Mouse (Mus musculus) heart, postnatal 10 days (tissue): ENCODE data around the gene Enpp3. TPM values are rescaled to one million over a fixed set of nuclear protein-coding genes. Genes with fewer than 3 reads are reported as not detected.

Source experiments
- DNase-seq, 2 experiments: peaks; one replicate each; pipeline ENCODE4 v3.0.0; 2021
- intact Hi-C: fragments of 180-260 bp; cut with DNase I; formaldehyde crosslinking; loops from one replicate; pipeline ENCODE4 v1.15.1; 2025
- total RNA-seq, 2 experiments: library from RNA; stranded (reverse); gene quantifications; 2 replicates each; pipeline ENCODE4 v1.2.3; 2021

Enpp3 gene
- total RNA-seq = 1 to 10 TPM; 7.6 to 8.3 TPM

DNA sequence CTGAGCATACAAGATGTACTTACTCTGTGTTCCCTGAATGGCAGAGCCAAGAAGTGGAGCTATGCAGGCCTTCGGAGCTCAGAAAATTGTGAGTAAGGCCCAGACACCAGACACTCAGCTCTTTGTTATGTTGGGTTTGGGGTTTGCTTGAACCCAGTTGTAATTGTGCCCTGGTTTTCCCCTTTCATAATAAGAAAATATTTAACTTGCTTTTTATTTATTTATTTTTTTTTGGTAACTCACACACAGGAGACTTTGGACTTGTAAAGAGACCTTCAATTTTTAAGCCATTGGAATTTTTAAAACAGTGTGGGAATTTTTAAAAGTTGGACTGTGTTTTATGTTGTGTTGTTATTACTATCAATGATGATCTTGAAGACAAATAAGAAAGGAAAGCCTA, at the start of gene Enpp3:
Gene Enpp3, minus strand, starts transcription at position 148 of the 400 bp plus-strand sequence.
- DNase-seq = no peak
- intact Hi-C loops = no loop called here

GRCm38 (mm10) chr10:24888343-24888742, 45.7 kb upstream of the Enpp3 start:
- intact Hi-C loops = no loop called here
- no peak for DNase-seq

DNA sequence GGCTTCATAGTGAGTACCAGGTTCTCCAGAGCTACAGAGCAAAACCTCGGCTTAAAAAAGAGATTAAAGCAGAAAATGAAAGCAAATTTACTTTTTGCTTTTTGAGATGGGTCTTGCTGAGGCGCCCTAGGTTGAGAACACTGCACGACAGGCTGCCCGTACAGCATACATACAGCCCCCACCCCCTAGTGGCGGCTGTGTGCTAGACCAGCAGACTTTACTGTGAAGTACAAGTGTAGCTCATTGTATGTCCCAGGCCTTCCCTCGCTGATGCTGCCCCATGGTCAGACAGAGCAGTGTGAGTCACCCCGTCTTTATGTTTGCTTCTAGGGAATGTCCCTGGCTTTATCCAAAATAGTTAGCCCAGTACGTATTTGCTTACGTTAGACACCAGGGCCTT, 43.4 kb upstream of the Enpp3 start:
- DNase-seq = peak; percentile 5 to 17
- intact Hi-C loops = no loop called here

- no peak for DNase-seq
- intact Hi-C loops = loop anchor here (5.0 kb wide), 1 partner anchor 344 kb away; no protein-coding TSS in a partner anchor
Observed at GRCm38 (mm10) chr10:24873624-24874023, 31.0 kb upstream of the Enpp3 start.

GRCm38 (mm10) chr10:24869760-24870290, 27.2 kb upstream of the Enpp3 start, which contains the start of gene Med23:
Med23 (plus strand) TSS chr10:24869986.
- DNase-seq = peak; percentile 99 to 100
- intact Hi-C loops = loop anchor here (1.0 to 5.0 kb wide), 2 partner anchors 74 to 347 kb away; no protein-coding TSS in a partner anchor

DNA sequence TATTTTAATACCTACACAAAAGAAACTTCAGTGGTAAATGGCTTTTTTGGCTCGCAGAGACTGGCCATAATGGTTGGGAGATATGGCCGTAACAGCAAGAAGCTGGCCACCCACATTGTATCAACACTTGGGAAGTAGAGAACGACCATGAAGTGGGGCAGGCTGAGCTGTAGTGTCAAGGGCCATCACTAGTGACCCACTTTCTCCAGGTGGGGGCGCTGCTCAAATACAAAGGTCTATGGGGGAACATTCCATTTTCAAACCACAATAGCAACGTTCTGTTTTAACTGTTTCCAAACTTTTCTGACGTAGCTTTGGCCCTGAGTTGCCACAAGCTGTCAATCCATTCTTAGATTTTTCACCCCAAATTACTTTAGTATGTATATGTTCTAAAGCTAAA, 21.8 kb upstream of the Enpp3 start:
- intact Hi-C loops = no loop called here
- DNase-seq = no peak

- DNase-seq = no peak
- intact Hi-C loops = no loop called here
Observed at GRCm38 (mm10) chr10:24863146-24863545, 20.5 kb upstream of the Enpp3 start.

GRCm38 (mm10) chr10:24841998-24842397, 625 bp downstream of the Enpp3 start:
- DNase-seq = no peak
- intact Hi-C loops = no loop called here

DNA sequence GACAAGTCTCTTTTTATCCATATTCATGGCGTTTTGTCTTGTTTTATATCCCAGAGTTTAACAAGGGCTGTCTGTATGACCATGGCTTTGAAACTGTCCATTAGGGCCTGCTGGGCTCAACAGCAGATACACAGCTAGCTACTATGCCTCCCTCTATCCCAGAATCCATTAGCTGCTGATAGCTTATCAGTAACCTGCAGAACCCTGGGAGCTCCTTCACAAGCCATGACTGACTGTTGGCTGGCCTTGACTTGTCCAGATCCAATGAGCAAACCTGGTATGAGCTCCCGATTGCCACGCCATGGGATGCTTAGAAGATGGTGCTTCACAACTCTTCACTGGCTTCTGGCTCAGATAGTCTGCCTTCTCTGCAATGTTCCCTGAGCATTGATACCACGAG, 1.8 kb downstream of the Enpp3 start:
- intact Hi-C loops = no loop called here
- no peak for DNase-seq

- DNase-seq = peak in 1 of 2 experiments; percentile 23
- intact Hi-C loops = loop anchor here (5.0 kb wide), 1 partner anchor 39 kb away; no protein-coding TSS in a partner anchor
Observed at GRCm38 (mm10) chr10:24836366-24837038, 6.1 kb downstream of the Enpp3 start.

GRCm38 (mm10) chr10:24835702-24836342, 6.8 kb downstream of the Enpp3 start:
- intact Hi-C loops = loop anchor here (5.0 kb wide), 1 partner anchor 39 kb away; no protein-coding TSS in a partner anchor
- peak in 1 of 2 experiments; percentile 37 for DNase-seq

GRCm38 (mm10) chr10:24834634-24835371, 7.8 kb downstream of the Enpp3 start:
- DNase-seq = no peak
- intact Hi-C loops = loop anchor here (5.0 kb wide), 1 partner anchor 38 kb away; no protein-coding TSS in a partner anchor

- DNase-seq = no peak
- intact Hi-C loops = no loop called here
Observed at GRCm38 (mm10) chr10:24832306-24832705, 10.3 kb downstream of the Enpp3 start.

DNA sequence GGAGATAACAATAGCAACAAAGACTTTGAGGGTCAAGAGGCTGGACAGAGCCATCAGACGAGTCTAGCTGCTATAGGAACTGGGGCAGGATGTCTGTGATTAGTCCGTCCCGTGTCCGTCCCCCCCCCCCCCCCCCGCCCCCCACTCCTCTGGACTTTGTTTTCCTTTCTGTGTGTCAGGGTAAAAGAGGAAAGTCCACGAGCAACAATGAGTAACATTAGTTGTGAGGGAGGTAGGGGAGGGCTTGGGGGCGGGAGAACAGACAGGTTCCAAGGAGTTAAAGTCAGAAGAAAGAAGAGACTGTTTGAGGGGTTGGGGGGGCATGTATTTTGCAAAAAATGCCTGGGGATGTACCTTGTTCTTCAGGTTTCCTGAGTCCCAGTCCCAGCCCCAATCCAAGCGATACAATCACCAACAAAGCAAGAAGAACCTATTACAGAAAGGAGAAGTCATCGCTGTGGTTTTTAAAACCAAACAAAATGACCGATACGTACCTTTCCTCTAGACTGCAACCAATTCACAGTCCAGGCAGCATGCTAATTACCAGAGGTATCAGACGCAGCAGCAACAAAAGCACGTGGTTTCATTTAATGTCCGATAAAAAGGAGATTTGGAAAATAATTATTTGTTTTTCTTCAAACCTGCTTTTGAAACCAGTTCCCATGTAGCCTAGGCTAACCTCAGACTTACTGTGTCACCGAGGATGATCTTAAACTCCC, 11.1 kb downstream of the Enpp3 start:
- no peak for DNase-seq
- intact Hi-C loops = no loop called here

GRCm38 (mm10) chr10:24830448-24830847, 12.2 kb downstream of the Enpp3 start:
- intact Hi-C loops = no loop called here
- DNase-seq = no peak

DNA sequence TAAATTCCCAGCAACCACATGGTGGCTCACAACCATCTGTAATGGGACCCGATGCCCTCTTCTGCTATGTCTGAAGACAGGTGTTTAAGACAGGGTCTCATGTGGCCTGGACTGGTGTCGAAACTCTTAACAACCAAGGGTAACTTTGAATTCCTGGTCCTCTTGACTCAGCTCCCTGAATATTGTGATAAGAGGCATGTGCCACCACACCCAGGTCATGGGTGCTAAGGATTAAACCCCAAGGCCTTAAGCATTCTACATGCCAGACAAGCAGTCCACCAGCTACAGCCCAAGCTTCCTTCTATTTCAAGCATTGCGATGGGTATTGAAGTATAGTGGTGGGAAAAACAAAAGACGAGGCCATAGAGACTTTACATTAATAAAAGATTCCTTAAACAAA, 14.5 kb downstream of the Enpp3 start:
- intact Hi-C loops = no loop called here
- DNase-seq = no peak

DNA sequence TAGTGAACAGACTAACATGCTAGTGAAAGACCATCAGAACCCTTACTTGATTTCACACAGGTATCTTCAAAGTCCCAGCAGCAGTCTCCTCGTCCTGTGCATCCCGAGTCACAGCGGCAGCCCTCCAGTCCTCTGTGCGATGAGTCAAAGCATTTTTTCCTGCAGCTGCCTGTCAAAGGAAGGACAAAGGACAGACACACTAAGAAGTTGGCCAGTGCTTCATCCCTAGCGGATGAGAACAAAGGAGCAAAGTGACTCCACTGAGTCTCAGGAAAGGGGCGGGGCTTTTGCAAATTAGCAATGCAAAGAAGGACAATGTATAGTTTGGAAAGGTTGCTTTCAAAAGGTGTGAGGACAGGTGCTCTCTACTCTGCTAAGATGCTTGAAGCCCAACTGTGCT, 16.5 kb downstream of the Enpp3 start:
- intact Hi-C loops = no loop called here
- no peak for DNase-seq

DNA sequence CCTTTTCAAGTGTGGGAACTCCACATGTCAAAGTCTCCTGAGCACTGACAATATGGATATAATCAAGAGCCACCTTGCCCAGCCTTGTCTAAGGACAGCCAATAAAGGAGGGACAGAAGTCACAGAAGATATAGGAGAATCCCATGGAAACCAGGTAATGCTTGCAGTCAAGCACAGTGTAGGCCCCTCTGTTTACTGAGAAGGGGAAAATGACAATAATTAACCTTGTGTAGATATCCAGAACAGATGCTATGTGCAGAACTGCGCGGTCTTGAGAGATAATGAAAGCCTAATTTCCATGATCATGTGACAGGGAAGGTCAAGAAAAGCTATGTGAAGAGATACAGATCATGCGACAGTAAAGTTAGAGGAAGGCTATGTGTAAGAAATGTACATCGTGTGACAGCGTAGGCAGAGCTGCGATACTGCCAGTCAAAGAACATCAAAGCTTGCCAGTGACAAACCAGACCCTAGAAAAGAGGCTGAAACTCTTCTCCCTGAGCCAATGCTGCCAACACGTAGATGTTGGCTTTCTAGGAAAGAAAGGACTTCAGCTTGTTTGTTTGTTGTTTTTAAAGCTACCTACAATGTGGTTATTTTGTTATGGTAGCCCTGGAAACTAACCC, 17.1 kb downstream of the Enpp3 start:
- no peak for DNase-seq
- intact Hi-C loops = no loop called here

- intact Hi-C loops = no loop called here
- DNase-seq = no peak
Observed at GRCm38 (mm10) chr10:24824621-24825020, 18.0 kb downstream of the Enpp3 start.
